Mouse (Mus musculus): ENCODE measurements at regions not wholly inside any gene's neighbourhood (a gene's known extent, or its start where the extent isn't known, plus 50 kb on each side); places are given as distances from the start of the nearest gene placed in this dataset.

DNA sequence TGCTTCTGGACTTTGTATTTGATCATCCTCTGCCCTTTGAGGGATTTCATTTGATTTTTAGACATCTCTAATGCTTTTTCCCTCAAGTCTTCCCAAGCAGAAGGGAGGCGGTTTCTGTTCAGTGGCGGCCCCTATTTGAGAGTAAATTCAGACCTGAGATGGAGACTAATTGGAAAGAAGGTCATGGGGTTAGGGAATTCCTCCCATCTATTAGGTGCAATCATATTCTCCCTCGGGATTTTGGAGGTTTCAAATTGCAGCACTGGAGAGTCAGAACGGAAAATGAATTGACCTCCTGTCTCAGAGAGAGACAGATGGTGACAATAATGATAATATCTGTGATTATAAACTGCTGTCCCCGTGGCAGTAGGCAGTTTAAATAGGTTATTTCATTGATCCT, 285.6 kb downstream of the 1810013L24Rik start:
- no peak for TF ChIP-seq POLR2A (IDR thresholded peaks at IDR 0.05; ENCODE audit: low read depth, low read length)
- no peak for TF ChIP-seq CHD2 (IDR thresholded peaks at IDR 0.05; ENCODE audit: low read length)

Data from CH12.LX (cell line).